Mouse (Mus musculus): ENCODE data around the gene Glp2r. TPM values are rescaled to one million over a fixed set of nuclear protein-coding genes. Genes with fewer than 3 reads are reported as not detected.

Gene Glp2r
- polyA plus RNA-seq, 1 experiment from 2014 or later: not detected

DNA sequence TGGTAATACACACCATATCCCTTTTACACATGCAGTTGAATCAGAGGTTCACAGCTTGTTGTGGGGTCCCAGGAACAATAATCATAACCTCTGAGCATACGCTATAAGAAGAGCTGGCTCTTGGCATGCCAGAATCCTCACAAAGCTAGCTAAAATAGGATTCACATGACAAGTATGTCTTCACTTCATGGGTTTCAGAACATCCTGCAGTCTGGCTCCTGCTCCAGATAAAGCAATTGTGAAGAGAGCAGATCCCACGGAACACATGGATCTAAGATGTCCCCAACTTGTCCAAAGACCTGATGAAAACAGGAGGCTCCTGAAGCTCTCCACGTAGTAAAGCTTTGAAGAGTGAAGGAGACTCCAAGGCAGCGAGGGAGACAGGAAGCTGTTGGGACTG, 55.6 kb downstream of the Glp2r start:
- no peak for ATAC-seq (ENCODE audit: low FRiP score, low TSS enrichment)
- H3K27ac ChIP-seq (ENCODE audit: low read depth, low read length): no peak overlapping the region
- no peaks in the 10 kb centered on the region for H3K27me3 ChIP-seq (ENCODE audit: control insufficient read depth, insufficient read depth, low read length)
- no peaks in the 10 kb centered on the region for H3K9me3 ChIP-seq (ENCODE audit: control insufficient read depth, low read length)
- WGBS: 89% methylated on average over 4 of the region's 4 CpGs
- no peak overlapping the region for H3K9ac ChIP-seq (ENCODE audit: low read depth, low read length)
- no peaks in the 10 kb centered on the region for H3K36me3 ChIP-seq (ENCODE audit: control insufficient read depth, insufficient read depth, low read length)
- H3K4me3 ChIP-seq (ENCODE audit: low read length): no peak overlapping the region
- no peak overlapping the region for H3K4me2 ChIP-seq (replicated peaks; ENCODE audit: low read depth, low read length)
- H3K4me1 ChIP-seq (ENCODE audit: control insufficient read depth, insufficient read depth, low read length): no peaks in the 10 kb centered on the region

DNA sequence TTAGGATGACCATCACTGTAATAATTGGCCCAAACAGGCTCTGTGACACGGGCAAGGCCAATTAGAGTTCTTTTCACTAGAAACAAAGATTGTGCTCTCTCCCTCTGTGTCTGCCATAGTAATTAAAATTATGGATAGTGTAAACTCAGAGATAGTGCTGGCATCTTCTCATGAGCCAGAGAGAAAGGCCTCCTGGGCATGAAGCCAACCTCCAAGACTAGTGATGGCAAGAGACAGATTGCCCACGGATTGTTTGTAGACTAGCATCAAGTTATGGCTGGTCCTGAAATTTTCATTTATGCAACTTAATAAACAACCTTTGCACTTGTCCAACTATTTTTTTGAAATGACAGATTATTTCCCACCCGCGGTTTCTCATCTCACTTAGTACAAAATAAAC, 58.0 kb downstream of the Glp2r start:
- Histone ChIP-seq H3K27ac (ENCODE audit: low read depth, low read length) (no peak overlapping the region), H3K4me1 (ENCODE audit: control insufficient read depth, insufficient read depth, low read length) (no peaks in the 10 kb centered on the region), H3K27me3 (ENCODE audit: control insufficient read depth, insufficient read depth, low read length) (no peaks in the 10 kb centered on the region), H3K36me3 (ENCODE audit: control insufficient read depth, insufficient read depth, low read length) (no peaks in the 10 kb centered on the region), H3K9ac (ENCODE audit: low read depth, low read length) (no peak overlapping the region), H3K4me2 (replicated peaks; ENCODE audit: low read depth, low read length) (no peak overlapping the region), H3K9me3 (ENCODE audit: control insufficient read depth, low read length) (no peaks in the 10 kb centered on the region), H3K4me3 (ENCODE audit: low read length) (no peak overlapping the region)
- WGBS: 87% methylated on average over 4 of the region's 4 CpGs
- ATAC-seq (ENCODE audit: low FRiP score, low TSS enrichment): no peak

DNA sequence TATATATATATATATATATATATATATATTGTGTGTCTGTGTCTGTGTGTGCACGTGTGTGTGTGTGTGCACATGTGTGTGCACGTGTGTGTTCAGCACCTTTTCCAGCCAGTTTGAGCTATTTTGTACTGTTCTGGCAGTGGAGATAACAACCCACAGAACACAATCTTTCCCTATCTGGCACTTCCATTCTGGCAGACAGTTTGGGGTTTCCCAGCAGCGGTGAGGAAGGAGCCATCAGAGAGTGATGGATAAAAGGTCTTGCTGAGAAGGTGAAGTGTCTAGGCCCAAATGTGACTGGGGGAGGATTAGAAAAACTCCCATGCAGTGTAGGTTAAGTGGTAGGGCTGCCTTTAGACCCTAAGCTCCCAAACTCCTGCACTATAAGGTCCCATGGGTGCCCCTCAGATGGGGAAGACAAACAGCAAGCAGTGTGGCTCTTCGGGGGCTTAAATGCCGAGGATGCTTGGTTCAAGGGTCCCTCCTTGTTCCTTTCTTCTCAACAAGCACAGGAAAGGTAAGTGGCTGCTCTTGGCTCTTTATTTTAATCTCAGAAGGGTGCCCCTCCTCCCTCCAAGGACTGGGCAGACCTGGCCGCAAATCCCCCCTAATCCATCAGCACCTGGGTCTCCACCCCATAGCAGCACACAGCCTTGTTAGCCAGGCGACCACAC, 76.1 kb downstream of the Glp2r start, which contains the start of gene Rcvrn:
Gene Rcvrn, plus strand, starts transcription at position 624 of the 674 bp plus-strand sequence.
- Histone ChIP-seq H3K4me1 (ENCODE audit: control insufficient read depth, insufficient read depth, low read length) (no peaks in the 10 kb centered on the region), H3K9me3 (ENCODE audit: control insufficient read depth, low read length) (no peaks in the 10 kb centered on the region), H3K27ac (ENCODE audit: low read depth, low read length) (no peak within 1 kb of the TSS), H3K36me3 (ENCODE audit: control insufficient read depth, insufficient read depth, low read length) (no peaks in the 10 kb centered on the region), H3K4me3 (ENCODE audit: low read length) (no peak within 1 kb of the TSS), H3K27me3 (ENCODE audit: control insufficient read depth, insufficient read depth, low read length) (no peaks in the 10 kb centered on the region), H3K9ac (ENCODE audit: low read depth, low read length) (no peak within 1 kb of the TSS), H3K4me2 (replicated peaks; ENCODE audit: low read depth, low read length) (no peak within 1 kb of the TSS)
- 74% methylated on average over 7 of the region's 7 CpGs for WGBS
- no peak for ATAC-seq (ENCODE audit: low FRiP score, low TSS enrichment)

DNA sequence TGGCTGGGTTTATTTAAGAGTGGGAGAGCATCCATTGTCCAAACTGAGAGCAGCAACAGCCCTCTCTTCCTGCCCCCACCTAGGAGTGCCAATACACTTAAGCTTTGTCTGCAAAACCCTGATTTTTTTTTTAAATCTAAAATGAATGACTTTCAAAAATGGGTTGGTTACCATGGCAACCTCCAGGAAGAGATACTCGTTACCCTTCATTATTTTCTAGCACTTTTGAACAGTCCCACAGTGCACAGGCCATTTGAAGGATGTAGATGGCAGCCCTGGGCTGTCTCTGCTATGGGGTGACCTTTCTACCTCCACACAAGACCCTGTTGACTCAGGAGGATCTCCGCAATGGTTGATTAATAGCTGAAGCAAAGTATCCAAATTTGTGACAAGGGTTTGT, 84.8 kb downstream of the Glp2r start:
- no peaks in the 10 kb centered on the region for H3K9me3 ChIP-seq (ENCODE audit: control insufficient read depth, low read length)
- no peak overlapping the region for H3K4me3 ChIP-seq (ENCODE audit: low read length)
- 84% methylated on average over 2 of the region's 2 CpGs for WGBS
- H3K4me2 ChIP-seq (replicated peaks; ENCODE audit: low read depth, low read length): no peak overlapping the region
- no peaks in the 10 kb centered on the region for H3K36me3 ChIP-seq (ENCODE audit: control insufficient read depth, insufficient read depth, low read length)
- H3K27me3 ChIP-seq (ENCODE audit: control insufficient read depth, insufficient read depth, low read length): no peaks in the 10 kb centered on the region
- no peak overlapping the region for H3K9ac ChIP-seq (ENCODE audit: low read depth, low read length)
- H3K4me1 ChIP-seq (ENCODE audit: control insufficient read depth, insufficient read depth, low read length): no peaks in the 10 kb centered on the region
- H3K27ac ChIP-seq (ENCODE audit: low read depth, low read length): no peak overlapping the region
- ATAC-seq (ENCODE audit: low FRiP score, low TSS enrichment): no peak

DNA sequence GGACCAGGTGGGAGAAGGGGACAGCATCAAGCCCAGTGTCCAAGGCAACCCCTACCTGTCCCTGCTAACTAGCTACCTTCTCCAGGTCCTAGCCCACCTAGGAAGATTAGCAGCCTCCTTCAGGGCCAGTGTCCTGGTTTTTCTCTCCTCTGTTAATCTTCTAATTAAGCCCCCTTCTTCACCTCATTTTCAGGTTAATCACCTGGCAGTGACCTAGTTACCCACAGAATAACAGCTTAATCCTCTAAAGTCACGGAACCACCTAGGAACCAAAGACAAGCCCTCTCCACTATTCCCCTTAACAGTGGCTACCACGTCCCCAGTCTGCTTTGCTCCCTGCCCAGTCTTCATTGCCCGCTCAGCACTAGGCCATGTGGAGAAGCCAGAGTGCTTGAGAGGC, 89.1 kb downstream of the Glp2r start:
- no peaks in the 10 kb centered on the region for H3K27me3 ChIP-seq (ENCODE audit: control insufficient read depth, insufficient read depth, low read length)

DNA sequence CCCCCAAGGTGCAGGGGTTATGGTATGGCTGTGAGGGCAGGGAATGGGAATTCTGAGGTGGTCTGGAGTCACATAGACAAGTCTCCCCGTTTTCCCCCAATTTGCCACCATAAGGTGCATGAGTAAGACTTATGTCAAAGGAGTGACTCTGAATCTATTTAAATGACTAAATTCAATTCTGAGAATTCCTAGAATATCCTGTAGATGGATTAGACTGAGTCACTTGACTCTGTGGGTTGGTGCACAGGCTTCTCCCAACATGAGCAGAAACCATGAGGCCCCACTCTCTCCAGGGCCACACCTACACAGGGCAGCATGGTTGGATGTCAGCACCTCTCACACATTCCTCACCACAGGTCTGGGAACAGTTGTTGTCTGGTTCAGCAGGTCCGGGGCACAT, 91.0 kb downstream of the Glp2r start:
- WGBS: 92% methylated on average over 2 of the region's 2 CpGs
- no peak for ATAC-seq (ENCODE audit: low FRiP score, low TSS enrichment)

More for the DNA sequence above, 89.1 kb downstream of the Glp2r start:
- no peaks in the 10 kb centered on the region for H3K4me1 ChIP-seq (ENCODE audit: control insufficient read depth, insufficient read depth, low read length)
- no peaks in the 10 kb centered on the region for H3K9me3 ChIP-seq (ENCODE audit: control insufficient read depth, low read length)
- no peaks in the 10 kb centered on the region for H3K36me3 ChIP-seq (ENCODE audit: control insufficient read depth, insufficient read depth, low read length)
- H3K4me2 ChIP-seq (replicated peaks; ENCODE audit: low read depth, low read length): no peak overlapping the region
- H3K4me3 ChIP-seq (ENCODE audit: low read length): no peak overlapping the region
- no peak overlapping the region for H3K27ac ChIP-seq (ENCODE audit: low read depth, low read length)
- no peak overlapping the region for H3K9ac ChIP-seq (ENCODE audit: low read depth, low read length)
- 93% methylated on average over 3 of the region's 3 CpGs for WGBS
- ATAC-seq (ENCODE audit: low FRiP score, low TSS enrichment): no peak

DNA sequence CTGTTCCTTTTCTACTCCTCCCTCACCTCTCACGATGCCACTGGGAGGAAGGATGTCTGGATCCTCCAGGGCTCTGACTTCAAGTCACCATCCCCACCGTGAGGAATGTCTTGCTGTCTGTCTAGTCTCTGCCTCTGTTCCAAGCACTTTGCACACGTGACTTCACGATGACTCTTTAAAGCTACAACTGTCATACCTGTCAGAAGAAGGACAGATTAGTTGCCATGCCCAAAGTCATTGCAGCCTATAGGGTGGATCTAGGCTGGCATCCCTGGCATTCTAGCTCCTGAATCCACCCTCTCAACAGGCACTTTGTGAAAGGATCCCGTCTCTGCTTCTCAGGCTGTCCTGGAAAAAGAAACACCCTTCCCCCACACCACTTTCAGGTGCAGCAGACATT, 91.7 kb downstream of the Glp2r start:
- no peak for ATAC-seq (ENCODE audit: low FRiP score, low TSS enrichment)
- Histone ChIP-seq H3K9ac (ENCODE audit: low read depth, low read length) (no peak overlapping the region), H3K9me3 (ENCODE audit: control insufficient read depth, low read length) (no peaks in the 10 kb centered on the region), H3K4me2 (replicated peaks; ENCODE audit: low read depth, low read length) (no peak overlapping the region), H3K4me3 (ENCODE audit: low read length) (no peak overlapping the region), H3K4me1 (ENCODE audit: control insufficient read depth, insufficient read depth, low read length) (no peaks in the 10 kb centered on the region), H3K27me3 (ENCODE audit: control insufficient read depth, insufficient read depth, low read length) (no peaks in the 10 kb centered on the region), H3K27ac (ENCODE audit: low read depth, low read length) (no peak overlapping the region), H3K36me3 (ENCODE audit: control insufficient read depth, insufficient read depth, low read length) (no peaks in the 10 kb centered on the region)
- WGBS: 77% methylated on average over 5 of the region's 5 CpGs

More for the DNA sequence above, 91.0 kb downstream of the Glp2r start:
- no peaks in the 10 kb centered on the region for H3K4me1 ChIP-seq (ENCODE audit: control insufficient read depth, insufficient read depth, low read length)
- H3K9me3 ChIP-seq (ENCODE audit: control insufficient read depth, low read length): no peaks in the 10 kb centered on the region
- no peak overlapping the region for H3K4me2 ChIP-seq (replicated peaks; ENCODE audit: low read depth, low read length)
- H3K27me3 ChIP-seq (ENCODE audit: control insufficient read depth, insufficient read depth, low read length): no peaks in the 10 kb centered on the region
- no peaks in the 10 kb centered on the region for H3K36me3 ChIP-seq (ENCODE audit: control insufficient read depth, insufficient read depth, low read length)
- H3K27ac ChIP-seq (ENCODE audit: low read depth, low read length): no peak overlapping the region
- no peak overlapping the region for H3K9ac ChIP-seq (ENCODE audit: low read depth, low read length)
- no peak overlapping the region for H3K4me3 ChIP-seq (ENCODE audit: low read length)

DNA sequence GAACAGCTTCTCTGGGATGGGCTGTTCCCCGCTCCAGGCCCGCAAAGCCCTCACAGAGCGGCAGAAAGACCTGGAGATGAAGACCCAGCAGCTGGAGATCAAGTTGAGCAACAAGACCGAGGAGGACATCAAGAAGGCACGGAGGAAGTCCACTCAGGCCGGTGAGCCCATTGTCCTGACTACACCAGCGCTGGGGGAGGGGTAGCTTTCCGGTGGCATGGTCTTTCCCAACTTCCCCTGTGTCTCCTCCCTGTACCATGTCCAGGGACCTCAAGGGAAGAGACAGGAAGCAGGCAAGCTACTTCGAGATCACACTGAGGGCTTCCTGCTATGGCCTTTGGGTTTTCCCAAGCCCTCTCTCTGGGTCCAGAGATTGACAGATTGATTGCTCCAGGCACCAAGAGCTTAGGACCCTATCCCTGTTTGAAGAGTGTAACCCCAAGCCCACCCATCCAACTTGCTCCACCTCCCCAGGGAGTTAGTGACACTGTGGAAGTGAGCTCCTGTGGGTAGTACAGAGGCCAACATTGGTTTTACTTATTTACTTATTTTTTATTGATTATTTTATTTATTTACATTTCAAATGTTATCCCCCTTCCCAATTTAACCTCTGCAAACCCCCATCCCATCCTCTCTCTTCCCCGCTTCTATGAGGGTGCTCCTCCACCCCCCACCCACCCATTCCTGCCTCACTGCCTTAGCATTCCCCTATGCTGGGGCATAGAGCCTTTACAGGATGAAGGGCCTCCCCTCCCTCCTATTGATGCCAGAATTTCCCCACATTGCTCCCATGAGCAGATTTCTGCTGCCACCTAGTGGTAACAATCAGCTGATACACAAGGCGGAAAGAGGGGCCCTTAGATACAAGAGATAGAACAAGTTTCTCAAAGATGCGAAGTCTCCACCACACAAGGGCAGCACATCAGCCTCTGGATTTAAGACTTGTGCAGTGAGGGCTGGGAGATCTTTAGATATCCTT, 95.1 kb downstream of the Glp2r start:
- no peak overlapping the region for H3K4me2 ChIP-seq (replicated peaks; ENCODE audit: low read depth, low read length)
- WGBS: 61% methylated on average over 12 of the region's 12 CpGs
- no peak; the same call in 1 of the 2 replicates for ATAC-seq (ENCODE audit: low FRiP score, low TSS enrichment)
- H3K4me3 ChIP-seq (ENCODE audit: low read length): no peak overlapping the region
- no peaks in the 10 kb centered on the region for H3K27me3 ChIP-seq (ENCODE audit: control insufficient read depth, insufficient read depth, low read length)
- no peaks in the 10 kb centered on the region for H3K9me3 ChIP-seq (ENCODE audit: control insufficient read depth, low read length)
- no peak overlapping the region for H3K27ac ChIP-seq (ENCODE audit: low read depth, low read length)
- H3K4me1 ChIP-seq (ENCODE audit: control insufficient read depth, insufficient read depth, low read length): no peaks in the 10 kb centered on the region
- H3K9ac ChIP-seq (ENCODE audit: low read depth, low read length): no peak overlapping the region
- H3K36me3 ChIP-seq (ENCODE audit: control insufficient read depth, insufficient read depth, low read length): no peaks in the 10 kb centered on the region

DNA sequence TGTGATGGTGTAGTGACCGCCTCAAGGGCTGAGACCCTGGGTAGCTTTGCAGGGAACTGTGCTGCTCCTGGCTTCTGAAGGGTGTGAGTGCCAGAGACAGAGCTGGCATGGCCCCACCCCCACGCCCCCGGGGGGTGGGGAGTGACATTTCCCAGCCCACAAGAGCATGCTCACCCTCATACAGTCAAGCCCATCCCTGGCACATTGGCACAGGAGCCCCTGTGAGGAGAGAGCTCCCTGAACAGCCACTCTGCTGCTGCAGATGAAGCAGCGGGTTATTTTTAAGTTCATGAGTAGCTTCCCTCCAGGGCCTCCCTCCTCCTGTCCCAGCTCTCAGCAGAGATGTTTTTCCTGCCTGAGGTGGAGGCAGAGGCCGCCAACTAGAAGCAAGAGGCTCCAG, 98.8 kb downstream of the Glp2r start:
- WGBS: 78% methylated on average over 5 of the region's 5 CpGs
- ATAC-seq (ENCODE audit: low FRiP score, low TSS enrichment): no peak

More for the DNA sequence above, 98.8 kb downstream of the Glp2r start:
- H3K27ac ChIP-seq (ENCODE audit: low read depth, low read length): no peak overlapping the region
- no peak overlapping the region for H3K4me3 ChIP-seq (ENCODE audit: low read length)
- H3K9ac ChIP-seq (ENCODE audit: low read depth, low read length): no peak overlapping the region
- no peaks in the 10 kb centered on the region for H3K27me3 ChIP-seq (ENCODE audit: control insufficient read depth, insufficient read depth, low read length)
- no peaks in the 10 kb centered on the region for H3K36me3 ChIP-seq (ENCODE audit: control insufficient read depth, insufficient read depth, low read length)
- H3K4me1 ChIP-seq (ENCODE audit: control insufficient read depth, insufficient read depth, low read length): no peaks in the 10 kb centered on the region
- H3K9me3 ChIP-seq (ENCODE audit: control insufficient read depth, low read length): no peaks in the 10 kb centered on the region
- H3K4me2 ChIP-seq (replicated peaks; ENCODE audit: low read depth, low read length): no peak overlapping the region

All from kidney, embryonic 14.5 days (tissue).